Mouse (Mus musculus) heart, embryonic 11.5 days (tissue): ENCODE data around the gene Ppp1r3d. TPM values are rescaled to one million over a fixed set of nuclear protein-coding genes. Genes with fewer than 3 reads are reported as not detected.

Source experiments
- ATAC-seq: fragments of 200-750 bp; cut with Nextera tagmentation; replicated peaks from 2 replicates; pipeline ENCODE4 v1.8.0; 2017; ENCODE audit warnings: moderate library complexity; ENCODE audit not compliant: insufficient number of reproducible peaks, low FRiP score, low TSS enrichment
- H3K27ac ChIP-seq: fragments of 300-500 bp; sonication (generic); 2 replicates; pipeline ENCODE4 v1.5.1; 2014; ENCODE audit warnings: mild to moderate bottlenecking, low read depth, low read length
- H3K27me3 ChIP-seq: fragments of 300-500 bp; sonication (generic); 2 replicates; pipeline ENCODE4 v1.6.1; 2014; ENCODE audit warnings: mild to moderate bottlenecking, low read length, mixed read lengths; ENCODE audit not compliant: control insufficient read depth, insufficient read depth
- H3K36me3 ChIP-seq: fragments of 300-500 bp; sonication (generic); 2 replicates; pipeline ENCODE4 v1.6.1; 2014; ENCODE audit warnings: mild to moderate bottlenecking, low read length, moderate library complexity, mixed read lengths; ENCODE audit not compliant: control insufficient read depth, insufficient read depth
- H3K4me1 ChIP-seq: fragments of 300-500 bp; sonication (generic); 2 replicates; pipeline ENCODE4 v1.6.1; 2014; ENCODE audit warnings: low read length; ENCODE audit not compliant: control insufficient read depth, insufficient read depth
- H3K4me2 ChIP-seq: fragments of 300-500 bp; sonication (generic); 2 replicates; pipeline ENCODE4 v1.6.1; 2014; ENCODE audit warnings: mild to moderate bottlenecking, moderate library complexity
- H3K4me3 ChIP-seq: fragments of 300-500 bp; sonication (generic); 2 replicates; pipeline ENCODE4 v1.5.1; 2014; ENCODE audit warnings: low read depth, low read length
- H3K9ac ChIP-seq: fragments of 300-500 bp; sonication (generic); 2 replicates; pipeline ENCODE4 v1.6.1; 2014; ENCODE audit warnings: mild to moderate bottlenecking, low read depth, low read length, moderate library complexity
- H3K9me3 ChIP-seq: fragments of 300-500 bp; sonication (generic); replicated peaks from 2 replicates; pipeline ENCODE4 v1.6.1; 2016; ENCODE audit warnings: low read length; ENCODE audit not compliant: control insufficient read depth
- WGBS: fragments of 180-500 bp; shearing (Covaris S2); extraction: QIAGEN DNeasy Blood & Tissue Kit; methylation state at CpG from one replicate; pipeline ENCODE4 v1.1.7; 2014; ENCODE audit not compliant: insufficient replicate concordance; 5-methylcytosine and 5-hydroxymethylcytosine counted together
- polyA plus RNA-seq: library from polyadenylated mRNA; unstranded; fragments of >200 nt; fragmentation: Nextera tagmentation; extraction: Ambion mirVana; gene quantifications from 2 replicates; pipeline ENCODE4 v1.2.1, GENCODE M21; 2014

The Ppp1r3d gene
- polyA plus RNA-seq, 1 experiment from 2014 or later = 11.7 TPM

DNA sequence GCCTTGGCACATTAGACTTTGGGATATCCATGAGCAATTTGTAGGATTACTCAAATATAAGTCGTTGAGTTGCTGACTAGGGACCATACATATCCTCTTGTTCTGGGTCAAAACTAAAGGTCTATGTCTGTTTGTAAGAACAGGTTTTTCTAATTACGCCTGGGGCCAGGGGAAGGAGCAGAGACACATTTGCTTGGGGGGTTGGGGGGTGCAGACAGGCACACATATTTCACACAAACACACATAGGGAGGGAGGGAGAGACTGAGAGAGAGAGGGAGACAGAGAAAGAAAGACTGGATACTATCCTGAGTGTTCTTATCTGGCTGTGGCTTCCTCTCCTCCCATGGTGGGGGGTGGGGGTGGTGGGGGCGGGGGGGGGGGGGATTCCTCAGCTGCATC lies 7.9 kb upstream of the Ppp1r3d start:
- Histone ChIP-seq H3K9me3 (peaks cover 3% of the 10 kb centered on the region), H3K9ac (no peak overlapping the region)
- ATAC-seq = peak; percentile 76

GRCm38 (mm10) chr2:178421603-178422002 lies 7.3 kb upstream of the Ppp1r3d start:
- H3K27me3 ChIP-seq = no peaks in the 10 kb centered on the region
- WGBS = 28% methylated on average over 6 of the region's 6 CpGs
- H3K4me3 ChIP-seq = no peak overlapping the region
- peaks cover 3% of the 10 kb centered on the region for H3K9me3 ChIP-seq
- peaks cover 17% of the 10 kb centered on the region for H3K36me3 ChIP-seq
- ATAC-seq = no peak
- H3K4me2 ChIP-seq = peak overlapping the region; percentile 17; the same call in 1 of the 2 replicates
- H3K27ac ChIP-seq = peak overlapping the region; percentile 85
- no peak overlapping the region for H3K9ac ChIP-seq
- peaks cover 32% of the 10 kb centered on the region for H3K4me1 ChIP-seq

More for the DNA sequence above, 7.9 kb upstream of the Ppp1r3d start:
- Histone ChIP-seq H3K36me3 (peaks cover 17% of the 10 kb centered on the region), H3K4me2 (peak overlapping the region; percentile 17), H3K27me3 (no peaks in the 10 kb centered on the region), H3K4me1 (peaks cover 26% of the 10 kb centered on the region), H3K27ac (peak overlapping the region; percentile 85), H3K4me3 (no peak overlapping the region)
- 12% methylated on average over 2 of the region's 3 CpGs for WGBS

DNA sequence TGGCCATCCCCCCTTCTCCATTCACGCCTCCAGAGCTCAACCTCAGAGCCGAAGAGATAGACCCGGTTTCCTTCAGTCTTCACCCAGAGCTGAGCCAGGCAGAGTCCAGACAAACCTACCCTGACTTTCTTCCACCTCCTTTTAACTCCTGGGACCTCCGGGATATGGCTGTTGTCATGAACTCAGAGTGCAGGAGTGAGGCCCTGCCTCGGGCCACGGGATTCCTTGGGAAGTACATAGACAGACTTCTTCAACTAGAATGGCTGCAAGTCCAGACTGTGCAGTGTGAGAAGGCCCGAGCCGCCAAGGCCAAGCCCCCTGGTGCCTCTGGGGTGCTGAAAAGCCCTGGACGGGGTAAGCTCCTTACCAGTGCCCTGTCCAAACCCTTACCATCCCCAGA lies 6.3 kb upstream of the Ppp1r3d start:
- peak overlapping the region; percentile 85 for H3K27ac ChIP-seq
- H3K4me2 ChIP-seq = no peak overlapping the region
- no peak overlapping the region for H3K9ac ChIP-seq
- peaks cover 17% of the 10 kb centered on the region for H3K36me3 ChIP-seq
- H3K4me1 ChIP-seq = peaks cover 41% of the 10 kb centered on the region
- WGBS = 57% methylated on average over 9 of the region's 9 CpGs
- H3K27me3 ChIP-seq = no peaks in the 10 kb centered on the region
- no peak overlapping the region for H3K4me3 ChIP-seq
- no peak for ATAC-seq
- peaks cover 3% of the 10 kb centered on the region for H3K9me3 ChIP-seq

GRCm38 (mm10) chr2:178416970-178417369 lies 2.7 kb upstream of the Ppp1r3d start:
- Histone ChIP-seq H3K9me3 (peaks cover 3% of the 10 kb centered on the region), H3K4me3 (no peak overlapping the region), H3K4me2 (no peak overlapping the region), H3K27me3 (no peaks in the 10 kb centered on the region), H3K36me3 (peaks cover 14% of the 10 kb centered on the region), H3K9ac (no peak overlapping the region), H3K27ac (no peak overlapping the region), H3K4me1 (peaks cover 53% of the 10 kb centered on the region)
- 54% methylated on average over 4 of the region's 4 CpGs for WGBS
- no peak for ATAC-seq

GRCm38 (mm10) chr2:178416427-178416826 lies 2.2 kb upstream of the Ppp1r3d start:
- Histone ChIP-seq H3K27ac (no peak overlapping the region), H3K4me2 (peak overlapping the region; percentile 46), H3K9ac (0 out of 2 replicates have a peak overlapping the region, but pooled peaks have one; percentile 22), H3K9me3 (peaks cover 3% of the 10 kb centered on the region), H3K4me1 (peaks cover 53% of the 10 kb centered on the region), H3K4me3 (no peak overlapping the region), H3K36me3 (peaks cover 14% of the 10 kb centered on the region), H3K27me3 (no peaks in the 10 kb centered on the region)
- ATAC-seq = no peak
- WGBS = 41% methylated on average over 13 of the region's 13 CpGs

DNA sequence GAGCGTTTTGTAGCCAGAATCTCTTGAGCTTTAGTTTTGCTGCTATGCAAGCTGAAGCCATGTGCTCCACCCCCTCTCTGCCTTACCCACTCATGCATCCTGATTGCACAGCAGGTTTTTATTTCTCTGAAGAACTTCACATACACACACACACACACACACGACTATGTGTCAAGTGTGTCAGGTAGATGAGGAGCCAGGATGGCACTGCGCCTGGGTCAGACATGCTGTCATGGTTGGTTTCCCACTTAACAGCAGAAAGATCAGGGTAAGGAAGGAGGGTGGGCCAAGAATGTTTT lies 827 bp upstream of the Ppp1r3d start:
- Histone ChIP-seq H3K9ac (peak overlapping the region; percentile 88), H3K27me3 (no peaks in the 10 kb centered on the region), H3K4me1 (peaks cover 46% of the 10 kb centered on the region), H3K4me2 (peak overlapping the region; percentile 98), H3K36me3 (peaks cover 14% of the 10 kb centered on the region), H3K27ac (0 out of 2 replicates have a peak overlapping the region, but pooled peaks have one; percentile 85), H3K4me3 (peak overlapping the region; percentile 63), H3K9me3 (peaks cover 3% of the 10 kb centered on the region)
- ATAC-seq = no peak
- WGBS = 25% methylated on average over 3 of the region's 3 CpGs

DNA sequence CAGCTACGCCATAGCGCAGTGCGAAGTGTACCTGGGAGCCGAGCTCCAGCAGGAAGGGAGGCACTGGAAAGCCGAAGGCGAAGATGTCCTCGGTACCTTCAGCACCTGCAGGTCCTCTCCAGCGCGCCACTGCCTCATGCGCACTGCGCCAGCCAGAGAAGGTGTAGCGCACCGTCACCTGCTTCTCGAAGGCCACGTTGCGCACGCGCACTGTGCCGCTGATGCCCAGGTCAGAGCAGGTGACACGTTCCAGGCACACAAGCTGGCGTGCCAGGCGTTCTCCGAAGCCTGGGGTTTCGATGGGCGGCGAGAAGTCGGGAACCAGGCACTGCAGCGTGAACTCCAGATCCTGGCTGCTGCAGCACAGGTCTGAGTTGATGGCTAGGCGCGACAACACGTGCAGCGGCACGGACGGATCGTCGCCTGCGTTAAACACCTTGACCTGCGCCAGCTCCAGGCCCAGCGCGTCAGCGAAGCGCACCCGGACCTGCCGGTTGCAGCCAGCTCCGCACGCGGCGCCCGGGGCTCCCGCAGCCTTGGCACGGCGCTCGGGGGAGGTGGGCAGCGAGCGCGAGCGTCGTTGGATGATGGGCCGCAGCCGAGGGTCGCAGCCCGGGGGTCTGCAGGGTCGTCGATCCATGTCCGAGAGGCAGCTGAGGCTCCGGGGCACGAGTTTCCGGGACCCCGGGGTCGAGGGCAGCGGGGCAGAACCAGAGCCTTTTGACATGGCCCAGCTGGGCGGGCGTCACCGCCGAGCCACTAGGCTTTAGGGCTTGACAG lies 601 bp downstream of the Ppp1r3d start:
- H3K27ac ChIP-seq = peak overlapping the region; percentile 85

DNA sequence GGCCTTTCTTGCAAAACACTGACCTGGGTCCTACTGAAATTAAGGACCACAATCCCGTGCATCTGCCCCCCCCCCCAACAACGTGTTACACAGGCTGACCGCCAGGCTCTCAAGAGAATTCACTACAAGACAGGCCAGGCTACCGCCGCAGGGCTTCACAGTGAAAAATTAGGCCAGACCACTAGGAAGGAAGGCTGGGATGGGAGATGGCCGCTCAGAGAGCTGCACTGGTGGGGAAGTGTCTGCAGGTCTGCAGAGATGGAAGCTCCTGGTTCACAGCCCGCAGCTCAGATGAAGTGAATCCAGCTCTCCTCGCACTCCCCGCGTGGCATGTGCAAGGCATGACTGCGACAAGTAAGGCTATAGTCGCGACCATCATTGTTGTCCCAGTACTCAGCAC lies 1.2 kb downstream of the Ppp1r3d start:
- peak; percentile 4; the same call in 1 of the 2 replicates for ATAC-seq
- Histone ChIP-seq H3K4me3 (peak overlapping the region; percentile 63), H3K27me3 (no peaks in the 10 kb centered on the region), H3K27ac (peak overlapping the region; percentile 85), H3K9ac (peak overlapping the region; percentile 88), H3K36me3 (peaks cover 4% of the 10 kb centered on the region), H3K4me1 (peaks cover 46% of the 10 kb centered on the region), H3K9me3 (peaks cover 1% of the 10 kb centered on the region), H3K4me2 (peak overlapping the region; percentile 98)
- WGBS = 35% methylated on average over 13 of the region's 13 CpGs

More for the DNA sequence above, 601 bp downstream of the Ppp1r3d start:
- Histone ChIP-seq H3K4me2 (peak overlapping the region; percentile 98), H3K9me3 (peaks cover 3% of the 10 kb centered on the region), H3K27me3 (no peaks in the 10 kb centered on the region), H3K4me3 (peak overlapping the region; percentile 63), H3K36me3 (peaks cover 8% of the 10 kb centered on the region), H3K9ac (peak overlapping the region; percentile 88), H3K4me1 (peaks cover 46% of the 10 kb centered on the region)
- WGBS = 13% methylated on average over 74 of the region's 75 CpGs
- ATAC-seq = peak; percentile 28

GRCm38 (mm10) chr2:178412598-178412997 lies 1.7 kb downstream of the Ppp1r3d start:
- Histone ChIP-seq H3K4me3 (peak overlapping the region; percentile 63), H3K9me3 (no peaks in the 10 kb centered on the region), H3K9ac (peak overlapping the region; percentile 88; the same call in 1 of the 2 replicates), H3K27ac (peak overlapping the region; percentile 85), H3K27me3 (no peaks in the 10 kb centered on the region), H3K4me2 (peak overlapping the region; percentile 98), H3K4me1 (peaks cover 46% of the 10 kb centered on the region), H3K36me3 (no peaks in the 10 kb centered on the region)
- no peak for ATAC-seq
- 22% methylated on average over 6 of the region's 6 CpGs for WGBS
